Mouse (Mus musculus) limb, embryonic 15.5 days (tissue): Measurements from ENCODE around the gene Cldn19. TPM values are rescaled to one million over a fixed set of nuclear protein-coding genes. Genes with fewer than 3 reads are reported as not detected.

Experiments
- ATAC-seq: fragments of 200-750 bp; cut with Nextera tagmentation; 2 replicates; pipeline ENCODE4 v1.8.0; 2017; ENCODE audit warnings: low read depth, moderate TSS enrichment; ENCODE audit not compliant: insufficient number of reproducible peaks, low FRiP score, low TSS enrichment
- H3K27ac ChIP-seq: fragments of 300-500 bp; sonication (generic); 2 replicates; pipeline ENCODE4 v1.5.1; 2015; ENCODE audit warnings: moderate library complexity, mild to moderate bottlenecking, inconsistent platforms
- H3K27me3 ChIP-seq: fragments of 300-500 bp; sonication (generic); 2 replicates; pipeline ENCODE4 v1.6.1; 2015; ENCODE audit warnings: inconsistent platforms
- H3K36me3 ChIP-seq: fragments of 300-500 bp; sonication (generic); 2 replicates; pipeline ENCODE4 v1.6.1; 2015; ENCODE audit warnings: inconsistent platforms
- H3K4me1 ChIP-seq: fragments of 300-500 bp; sonication (generic); 2 replicates; pipeline ENCODE4 v1.6.1; 2015; ENCODE audit warnings: inconsistent platforms
- H3K4me2 ChIP-seq: fragments of 300-500 bp; sonication (generic); 2 replicates; pipeline ENCODE4 v1.6.1; 2015; ENCODE audit warnings: mild to moderate bottlenecking, inconsistent platforms
- H3K4me3 ChIP-seq: fragments of 300-500 bp; sonication (generic); 2 replicates; pipeline ENCODE4 v1.5.1; 2015; ENCODE audit warnings: mild to moderate bottlenecking, inconsistent platforms
- H3K9ac ChIP-seq: fragments of 300-500 bp; sonication (generic); 2 replicates; pipeline ENCODE4 v1.6.1; 2015; ENCODE audit warnings: inconsistent platforms
- H3K9me3 ChIP-seq: fragments of 300-500 bp; sonication (generic); 2 replicates; pipeline ENCODE4 v1.6.1; 2016; ENCODE audit warnings: inconsistent platforms
- whole genome bisulfite sequencing: fragments of 180-500 bp; shearing (Covaris S2); methylation state at CpG from one replicate; pipeline ENCODE4 v1.1.7; 2015; 5-methylcytosine and 5-hydroxymethylcytosine counted together
- polyA plus RNA-seq: library from polyadenylated mRNA; unstranded; fragments of >200 nt; fragmentation: Nextera tagmentation; extraction: Ambion mirVana; gene quantifications from 2 replicates; pipeline ENCODE4 v1.2.1, GENCODE M21; 2015

Gene Cldn19
- polyA plus RNA-seq, 1 experiment from 2014 or later, result 0.05 TPM

DNA sequence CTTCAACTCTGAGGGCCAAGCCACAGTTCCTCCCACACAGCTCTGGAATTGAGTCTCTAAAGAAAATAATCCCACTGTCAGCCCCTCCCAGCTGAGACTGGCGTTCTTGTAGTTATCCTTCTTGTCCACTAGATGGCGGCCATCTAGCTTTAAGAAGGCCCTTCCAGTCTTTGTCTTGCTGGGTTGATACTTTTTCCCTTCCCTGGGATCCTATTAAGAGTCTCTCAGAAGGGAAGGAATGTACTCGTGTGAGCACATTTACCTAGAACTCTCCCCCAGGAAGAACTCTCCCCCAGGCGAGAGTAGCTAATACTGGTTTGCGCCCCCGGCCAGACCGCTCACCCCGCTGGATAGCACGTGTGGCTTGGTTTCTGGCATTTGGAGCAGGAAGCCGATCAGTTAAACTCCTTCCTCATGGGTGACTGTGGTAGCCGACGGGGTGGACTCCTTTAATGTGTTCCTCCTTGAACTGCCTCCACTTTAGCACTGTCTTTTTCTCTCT lies 16.0 kb upstream of the Cldn19 start:
- peaks cover 72% of the 10 kb centered on the region for H3K36me3 ChIP-seq
- 0 out of 2 replicates have a peak overlapping the region, but pooled peaks have one; percentile 48 for H3K27ac ChIP-seq
- no peak overlapping the region for H3K9ac ChIP-seq

DNA sequence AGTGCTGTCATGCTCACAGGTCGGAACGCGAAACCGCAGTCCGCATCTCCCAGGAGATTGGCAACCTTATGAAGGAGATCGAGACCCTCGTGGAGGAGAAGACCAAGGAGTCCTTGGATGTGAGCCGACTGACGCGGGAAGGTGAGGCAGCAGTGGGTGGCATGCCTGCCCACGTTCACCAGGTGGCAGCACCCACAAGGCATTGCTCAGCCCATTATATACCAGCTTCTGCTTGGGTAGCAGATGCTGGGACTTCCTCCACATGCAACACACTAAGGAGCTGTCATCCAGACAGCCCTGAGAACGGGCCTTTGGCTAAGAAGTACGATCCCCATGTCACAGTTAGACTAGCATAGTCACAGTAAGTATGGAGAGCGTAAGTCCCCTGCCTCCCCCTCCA lies 13.6 kb upstream of the Cldn19 start:
- peaks cover 88% of the 10 kb centered on the region for H3K36me3 ChIP-seq
- H3K9me3 ChIP-seq, result no peaks in the 10 kb centered on the region
- H3K4me3 ChIP-seq, result no peak overlapping the region
- no peak overlapping the region for H3K27ac ChIP-seq
- no peak overlapping the region for H3K4me2 ChIP-seq
- no peaks in the 10 kb centered on the region for H3K27me3 ChIP-seq
- peaks cover 14% of the 10 kb centered on the region for H3K4me1 ChIP-seq
- 88% methylated on average over 14 of the region's 14 CpGs for WGBS
- H3K9ac ChIP-seq, result no peak overlapping the region
- no peak for ATAC-seq

More for the DNA sequence above, 16.0 kb upstream of the Cldn19 start:
- Histone ChIP-seq H3K4me2 (no peak overlapping the region), H3K4me1 (peaks cover 14% of the 10 kb centered on the region; the same call in 1 of the 2 replicates), H3K4me3 (no peak overlapping the region), H3K27me3 (no peaks in the 10 kb centered on the region), H3K9me3 (no peaks in the 10 kb centered on the region)
- ATAC-seq, result 0 out of 2 replicates have a peak, but pooled peaks have one; percentile 42
- 35% methylated on average over 12 of the region's 12 CpGs for whole genome bisulfite sequencing

DNA sequence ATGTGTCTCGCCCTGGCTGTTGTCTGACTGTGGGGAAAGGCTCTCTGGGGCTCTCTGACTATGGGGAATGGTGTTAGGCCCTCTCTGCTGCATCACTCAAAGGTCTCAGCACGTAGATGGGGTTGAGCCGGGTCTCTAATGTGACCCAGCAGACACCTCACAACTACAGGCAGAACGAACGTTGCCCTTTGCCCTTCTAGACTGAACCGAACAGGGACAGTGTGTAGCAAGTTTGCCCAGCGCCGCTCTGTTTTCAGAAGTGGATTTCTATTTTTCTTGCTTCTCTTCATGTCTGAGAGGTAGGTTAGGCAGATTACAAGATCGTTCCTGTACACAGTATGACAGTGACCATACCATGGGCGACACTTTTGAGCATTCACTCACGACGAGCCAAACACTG lies 12.6 kb upstream of the Cldn19 start:
- H3K9ac ChIP-seq, result no peak overlapping the region
- H3K27ac ChIP-seq, result no peak overlapping the region
- WGBS, result 95% methylated on average over 12 of the region's 12 CpGs
- peaks cover 87% of the 10 kb centered on the region for H3K36me3 ChIP-seq
- no peak overlapping the region for H3K4me2 ChIP-seq
- peaks cover 23% of the 10 kb centered on the region for H3K4me1 ChIP-seq
- no peaks in the 10 kb centered on the region for H3K27me3 ChIP-seq
- no peak for ATAC-seq
- no peak overlapping the region for H3K4me3 ChIP-seq
- H3K9me3 ChIP-seq, result no peaks in the 10 kb centered on the region

DNA sequence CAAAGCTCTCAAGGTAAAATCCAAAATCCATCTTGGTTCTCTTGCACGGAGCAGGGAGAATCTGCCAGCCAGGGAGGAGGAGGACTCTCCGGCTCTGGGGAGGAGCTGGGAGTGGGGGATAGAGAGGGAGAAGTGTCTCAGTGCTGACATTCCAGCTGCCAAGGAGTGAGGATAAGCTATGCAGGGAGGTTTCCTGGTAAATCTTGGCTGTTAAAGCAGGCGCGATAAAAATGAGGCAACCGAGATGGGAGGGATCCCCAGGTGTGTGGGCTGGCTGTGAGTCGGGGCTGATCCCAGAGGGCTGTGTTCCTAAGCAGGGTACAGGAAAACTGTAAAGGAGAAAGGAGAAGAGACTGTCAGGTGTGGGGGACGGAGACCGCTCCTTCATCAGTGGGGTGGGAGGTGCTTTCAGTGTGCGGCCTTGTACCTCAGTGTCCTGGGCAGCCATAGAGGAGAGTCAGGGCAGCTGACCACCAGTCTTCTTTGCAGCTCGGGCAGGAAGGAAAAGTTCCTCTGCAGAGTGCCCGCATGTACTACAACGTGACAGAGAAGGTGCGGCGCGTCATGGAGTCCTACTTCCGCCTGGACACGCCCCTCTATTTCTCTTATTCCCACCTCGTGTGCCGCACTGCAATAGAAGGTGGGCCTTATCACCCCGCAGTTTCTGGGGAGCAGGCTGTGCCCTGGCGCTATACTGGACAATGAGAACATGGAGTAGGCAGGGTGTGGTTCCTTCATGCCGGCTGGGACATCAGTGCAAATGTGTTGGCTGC lies 10.6 kb upstream of the Cldn19 start:
- 76% methylated on average over 22 of the region's 22 CpGs for WGBS
- Histone ChIP-seq H3K9me3 (no peaks in the 10 kb centered on the region), H3K36me3 (peaks cover 84% of the 10 kb centered on the region), H3K4me1 (peaks cover 21% of the 10 kb centered on the region), H3K4me2 (no peak overlapping the region), H3K9ac (no peak overlapping the region), H3K4me3 (no peak overlapping the region), H3K27ac (no peak overlapping the region), H3K27me3 (no peaks in the 10 kb centered on the region)
- no peak for ATAC-seq

DNA sequence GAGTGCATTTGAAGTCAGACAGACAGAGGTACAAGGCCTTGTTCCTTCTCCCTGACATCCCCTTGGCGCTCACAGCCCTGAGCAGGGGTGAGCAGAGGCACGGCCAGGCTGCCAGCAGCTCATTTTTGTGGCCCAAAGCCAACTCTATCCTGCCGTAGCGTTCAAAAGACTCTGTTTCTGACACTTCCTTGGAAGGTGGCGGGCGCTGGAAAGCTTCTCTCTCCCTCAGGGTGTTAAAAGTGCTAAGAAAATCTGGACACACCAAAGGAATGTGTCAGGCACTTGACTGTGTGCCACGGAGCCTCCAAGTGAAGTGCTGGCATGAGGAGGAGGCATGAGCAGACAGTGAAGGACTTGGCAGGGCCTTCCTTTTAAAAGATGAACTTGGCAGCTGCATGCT lies 9.7 kb upstream of the Cldn19 start:
- WGBS, result 63% methylated on average over 7 of the region's 7 CpGs
- Histone ChIP-seq H3K9ac (no peak overlapping the region), H3K4me1 (peaks cover 21% of the 10 kb centered on the region), H3K27ac (peak overlapping the region; percentile 9; the same call in 1 of the 2 replicates), H3K36me3 (peaks cover 78% of the 10 kb centered on the region), H3K27me3 (no peaks in the 10 kb centered on the region), H3K9me3 (no peaks in the 10 kb centered on the region), H3K4me2 (no peak overlapping the region), H3K4me3 (no peak overlapping the region)
- no peak for ATAC-seq

DNA sequence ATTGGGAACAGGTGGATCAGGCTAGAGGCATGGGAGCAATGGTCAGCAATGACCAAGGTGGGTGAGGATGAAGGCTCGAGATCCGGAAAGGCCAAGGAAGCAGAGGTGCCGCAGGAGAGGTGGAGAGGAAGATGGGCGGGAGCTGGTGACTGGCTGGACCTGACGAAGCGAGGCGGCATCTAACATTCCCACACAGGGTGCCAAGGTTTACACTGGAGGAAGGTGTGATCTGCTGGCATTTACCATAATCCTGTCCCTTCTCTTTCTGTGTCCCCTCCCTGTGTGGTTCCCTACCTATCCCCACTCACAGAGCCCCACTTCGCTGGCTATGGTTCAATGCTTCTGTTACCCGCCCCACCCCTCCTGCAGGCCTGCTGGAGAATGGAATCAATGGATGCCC lies 9.3 kb upstream of the Cldn19 start:
- Histone ChIP-seq H3K27me3 (no peaks in the 10 kb centered on the region), H3K27ac (no peak overlapping the region), H3K36me3 (peaks cover 74% of the 10 kb centered on the region), H3K4me3 (no peak overlapping the region), H3K4me2 (no peak overlapping the region), H3K4me1 (peaks cover 21% of the 10 kb centered on the region), H3K9me3 (no peaks in the 10 kb centered on the region), H3K9ac (no peak overlapping the region)
- WGBS, result 82% methylated on average over 9 of the region's 9 CpGs
- ATAC-seq, result no peak

DNA sequence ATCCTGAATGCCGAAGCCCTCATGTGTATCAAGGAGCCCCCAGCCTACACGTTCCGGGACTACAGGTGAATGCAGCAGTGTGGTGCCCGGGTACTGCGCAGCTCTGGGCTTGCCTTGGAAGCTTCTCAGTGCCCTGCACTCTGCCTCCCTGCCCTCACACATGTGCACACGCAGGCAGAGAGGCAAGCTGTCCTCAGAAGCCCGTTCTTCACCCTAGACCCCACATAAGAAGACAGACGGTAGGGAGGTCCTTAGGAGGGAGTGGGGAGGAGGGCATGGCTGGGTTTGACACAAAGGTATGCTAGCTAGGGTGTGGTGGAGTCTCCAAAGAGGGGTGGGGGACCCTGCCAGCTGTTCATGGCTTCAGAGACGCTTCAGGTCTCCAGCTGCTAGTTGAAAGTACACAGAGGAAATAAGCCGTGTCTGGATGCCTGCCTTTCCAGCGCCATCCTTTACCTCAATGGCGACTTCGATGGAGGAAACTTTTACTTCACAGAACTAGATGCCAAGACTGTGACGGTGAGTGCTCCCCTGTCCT lies 8.5 kb upstream of the Cldn19 start:
- Histone ChIP-seq H3K4me2 (no peak overlapping the region), H3K27me3 (no peaks in the 10 kb centered on the region), H3K9ac (no peak overlapping the region), H3K4me1 (peaks cover 21% of the 10 kb centered on the region), H3K9me3 (no peaks in the 10 kb centered on the region), H3K27ac (no peak overlapping the region), H3K36me3 (peaks cover 66% of the 10 kb centered on the region), H3K4me3 (no peak overlapping the region)
- ATAC-seq, result no peak
- 80% methylated on average over 14 of the region's 14 CpGs for WGBS

DNA sequence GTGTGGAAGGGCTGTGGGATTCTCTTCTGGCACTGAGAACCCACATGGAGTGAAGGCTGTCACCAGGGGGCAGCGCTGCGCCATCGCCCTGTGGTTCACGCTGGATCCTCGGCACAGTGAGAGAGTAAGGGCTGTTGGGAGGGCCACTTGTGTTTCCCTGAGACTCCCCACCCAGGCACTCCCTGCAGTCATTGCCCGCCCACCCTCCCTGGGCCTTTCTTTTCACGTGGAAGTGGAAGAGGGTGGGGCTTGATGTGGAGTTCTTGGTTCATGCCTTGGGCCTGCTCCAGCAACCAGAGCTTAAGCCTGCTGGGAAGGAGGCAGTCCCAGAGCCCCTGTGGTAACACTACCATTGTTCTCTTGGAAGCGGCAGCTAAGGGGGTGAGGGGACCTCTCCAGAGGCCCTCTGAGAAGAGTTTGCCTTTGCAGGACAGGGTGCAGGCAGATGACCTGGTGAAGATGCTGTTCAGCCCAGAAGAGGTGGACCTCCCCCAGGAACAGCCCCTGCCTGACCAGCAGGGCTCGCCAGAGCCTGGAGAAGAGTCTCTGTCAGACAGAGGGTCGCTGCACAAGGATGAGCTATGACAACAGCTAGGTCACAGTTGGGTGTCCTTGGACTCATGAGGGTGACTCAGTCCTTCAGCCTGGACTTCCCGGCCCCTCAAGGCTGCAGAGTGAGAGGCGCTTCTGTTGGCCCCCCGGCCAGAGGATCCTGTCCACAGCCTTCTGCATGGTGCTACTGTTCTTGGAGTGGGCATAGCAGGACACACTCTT lies 7.6 kb upstream of the Cldn19 start:
- no peaks in the 10 kb centered on the region for H3K9me3 ChIP-seq
- 39% methylated on average over 13 of the region's 13 CpGs for WGBS
- no peak overlapping the region; the same call in 1 of the 2 replicates for H3K27ac ChIP-seq
- H3K36me3 ChIP-seq, result peaks cover 57% of the 10 kb centered on the region
- no peaks in the 10 kb centered on the region for H3K27me3 ChIP-seq
- peaks cover 21% of the 10 kb centered on the region for H3K4me1 ChIP-seq
- no peak overlapping the region for H3K4me2 ChIP-seq
- H3K4me3 ChIP-seq, result no peak overlapping the region
- ATAC-seq, result no peak; the same call in 1 of the 2 replicates
- no peak overlapping the region for H3K9ac ChIP-seq

DNA sequence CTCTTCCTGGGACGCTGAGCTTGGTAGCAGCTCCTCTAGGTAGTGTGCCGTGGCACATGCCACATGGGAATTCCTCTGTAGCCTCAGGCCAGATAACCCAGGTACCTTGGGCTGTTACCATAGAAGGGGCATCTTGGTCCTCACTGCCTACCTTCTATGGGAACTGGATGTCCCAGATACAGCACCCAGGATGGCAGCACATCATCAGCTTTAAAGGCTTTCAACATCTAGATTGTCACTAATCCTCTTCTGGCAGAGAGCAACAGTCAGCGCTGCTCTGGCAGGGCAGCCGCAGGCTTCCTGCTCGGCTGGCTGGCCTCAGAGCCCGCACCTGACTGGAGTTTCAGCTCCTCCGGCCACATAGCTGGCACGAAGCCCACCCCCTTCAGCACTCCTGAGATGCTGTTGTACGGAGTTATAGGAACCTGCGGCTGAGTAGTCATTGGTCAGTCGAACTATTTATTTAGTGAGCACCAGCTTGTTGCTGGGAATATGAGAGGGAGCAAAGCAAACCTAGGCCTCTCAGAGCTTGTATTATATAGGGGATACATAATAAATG lies 6.7 kb upstream of the Cldn19 start:
- WGBS, result 69% methylated on average over 11 of the region's 11 CpGs
- ATAC-seq, result no peak
- peaks cover 49% of the 10 kb centered on the region for H3K36me3 ChIP-seq

DNA sequence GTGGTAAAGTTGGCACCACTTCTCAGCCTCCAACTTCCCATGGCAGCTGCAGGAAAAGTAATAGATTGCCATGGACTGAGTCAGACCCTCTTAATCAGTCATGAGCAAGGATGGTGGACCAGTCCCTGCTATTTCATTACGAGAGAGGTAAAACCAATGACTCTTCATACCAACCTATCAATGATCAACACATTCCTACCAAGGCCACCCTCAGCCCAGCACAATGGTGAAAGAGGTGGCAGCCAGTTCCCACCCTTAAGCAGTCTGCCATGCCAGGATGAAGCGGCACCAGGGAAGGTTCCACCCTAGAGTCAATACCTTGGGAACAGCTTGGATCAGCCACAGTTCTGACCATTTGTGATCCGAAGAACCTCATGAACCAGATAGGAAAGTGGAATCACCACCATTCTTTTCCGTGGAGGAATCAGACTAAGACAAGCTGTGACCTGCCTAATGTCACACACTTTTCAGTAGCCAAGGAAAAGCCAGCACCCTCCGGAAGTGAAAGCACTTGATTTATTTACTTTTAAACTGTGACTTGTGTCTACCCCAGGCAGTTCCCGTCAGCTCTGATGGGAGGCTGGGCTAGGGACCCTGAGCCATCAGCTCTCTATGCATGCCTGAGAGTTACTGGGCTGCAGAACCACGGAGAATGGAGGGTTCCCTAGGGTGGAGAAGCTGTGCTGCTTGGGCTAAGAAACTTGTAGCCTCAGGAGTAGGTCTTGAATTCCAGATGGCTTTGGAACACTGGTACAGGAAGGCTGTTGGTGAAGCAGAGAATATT lies 3.0 kb upstream of the Cldn19 start:
- Histone ChIP-seq H3K27me3 (no peaks in the 10 kb centered on the region), H3K9me3 (no peaks in the 10 kb centered on the region), H3K4me3 (no peak overlapping the region), H3K36me3 (peaks cover 15% of the 10 kb centered on the region), H3K4me1 (peaks cover 32% of the 10 kb centered on the region), H3K4me2 (no peak overlapping the region), H3K27ac (no peak overlapping the region), H3K9ac (no peak overlapping the region)
- no peak for ATAC-seq
- WGBS, result 58% methylated on average over 7 of the region's 7 CpGs

More for the DNA sequence above, 6.7 kb upstream of the Cldn19 start:
- Histone ChIP-seq H3K27me3 (no peaks in the 10 kb centered on the region), H3K4me3 (no peak overlapping the region), H3K4me1 (peaks cover 23% of the 10 kb centered on the region), H3K9ac (no peak overlapping the region), H3K9me3 (no peaks in the 10 kb centered on the region), H3K27ac (no peak overlapping the region), H3K4me2 (no peak overlapping the region)

DNA sequence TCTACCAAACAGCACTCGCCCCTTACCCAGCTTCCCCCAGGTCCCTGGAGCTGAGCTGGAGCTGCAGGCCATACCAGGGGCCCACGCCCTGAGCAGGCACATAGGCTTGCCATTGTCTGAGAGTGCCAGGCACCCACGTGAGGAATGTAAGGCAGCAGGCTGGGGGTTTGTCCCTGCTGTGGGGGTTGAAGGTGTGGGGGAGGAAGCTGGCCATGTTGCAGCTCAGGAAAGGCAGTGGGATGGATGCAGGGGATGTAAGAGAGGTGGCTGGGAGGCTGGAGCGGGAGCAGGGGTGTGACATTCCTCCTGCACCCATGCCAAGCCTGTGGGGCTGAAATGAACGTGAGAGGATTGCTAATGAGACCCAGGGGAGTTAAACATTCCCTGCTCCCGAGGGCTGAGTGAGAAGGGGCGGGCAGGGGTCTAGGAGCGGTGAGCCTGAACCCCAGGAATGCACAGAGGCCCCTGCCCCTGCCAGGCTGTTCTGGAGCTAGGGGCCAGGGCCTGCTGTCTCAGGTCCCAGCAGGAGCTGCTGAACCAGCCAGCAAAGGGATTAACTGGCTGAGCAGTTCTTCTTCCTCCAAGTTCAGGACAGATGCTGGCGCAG lies 1.1 kb upstream of the Cldn19 start:
- Histone ChIP-seq H3K36me3 (no peaks in the 10 kb centered on the region), H3K27me3 (no peaks in the 10 kb centered on the region), H3K4me2 (no peak overlapping the region), H3K27ac (peak overlapping the region; percentile 81), H3K9ac (no peak overlapping the region), H3K4me1 (peaks cover 23% of the 10 kb centered on the region), H3K4me3 (no peak overlapping the region), H3K9me3 (no peaks in the 10 kb centered on the region)
- peak; percentile 60 for ATAC-seq
- WGBS, result 29% methylated on average over 9 of the region's 9 CpGs
